Mouse (Mus musculus): ENCODE results near the gene Stard9. TPM values are rescaled to one million over a fixed set of nuclear protein-coding genes. Genes with fewer than 3 reads are reported as not detected.
A peak's percentile ranks its signal among the peaks of the same experiment; 100 is the strongest.

Stard9 gene
- polyA plus RNA-seq (2012; rRNA removed): 15.8 and 17.9 TPM in 2 replicates

DNA sequence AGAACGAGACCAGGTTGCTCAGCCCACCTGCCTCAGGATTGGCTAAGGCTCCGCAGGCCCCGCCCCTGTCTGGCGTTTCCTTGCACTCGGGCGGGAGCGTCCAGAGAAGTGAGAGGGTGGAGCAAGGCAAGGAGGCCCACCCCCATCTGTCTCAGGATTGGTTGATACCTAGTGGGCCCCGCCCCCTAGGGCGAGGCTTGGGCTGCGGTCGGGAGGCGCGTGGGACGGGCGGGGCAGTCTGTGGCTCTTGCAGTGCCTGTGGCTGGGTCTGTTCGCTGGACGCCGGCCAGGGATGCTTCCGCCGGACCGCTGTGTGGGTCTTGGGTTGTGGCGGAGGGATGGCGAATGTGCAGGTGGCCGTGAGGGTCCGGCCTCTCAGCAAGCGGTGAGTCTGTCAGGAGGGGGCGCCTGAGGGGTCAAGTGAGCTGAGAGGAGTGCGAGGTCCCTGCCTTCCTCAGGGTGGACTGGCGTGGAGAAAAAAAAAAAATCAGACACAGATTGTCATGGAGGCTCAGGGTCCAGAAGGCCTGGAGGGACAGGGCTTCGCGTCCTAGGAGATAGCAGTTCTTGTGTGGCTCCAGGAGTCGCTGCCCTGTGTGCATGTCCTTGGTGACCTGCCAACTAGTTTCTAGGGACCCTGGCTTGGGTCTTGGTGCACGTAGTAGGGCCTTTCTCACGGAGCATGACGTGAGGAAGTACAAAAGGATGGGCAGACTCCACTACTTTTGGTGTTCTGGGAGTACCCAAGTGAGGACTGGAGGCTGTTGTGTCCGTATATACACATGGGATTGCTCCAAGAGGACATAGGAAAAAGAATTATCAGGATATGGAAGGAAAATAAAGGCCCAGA lies at the start of gene Stard9:
Gene Stard9 (plus strand): TSS at position 236 of the 850 bp plus-strand sequence.
- 1% methylated on average over 36 of the region's 36 CpGs for WGBS

GRCm38 (mm10) chr2:120589759-120590158 lies 39.2 kb upstream of the Stard9 start:
- 78% methylated on average over 5 of the region's 5 CpGs for WGBS
- no peak for TF ChIP-seq CTCF (IDR thresholded peaks at IDR 0.05; ENCODE audit: borderline replicate concordance, insufficient read depth, low read depth, low read length)
- no peak for TF ChIP-seq POLR2A (IDR thresholded peaks at IDR 0.05; ENCODE audit: borderline replicate concordance, insufficient read depth, low read length)
- Histone ChIP-seq H3K27ac (ENCODE audit: insufficient read depth, low read length) (no peak overlapping the region), H3K4me3 (replicated peaks; ENCODE audit: insufficient read depth, low read depth, low read length) (no peak overlapping the region), H3K4me1 (ENCODE audit: control insufficient read depth, insufficient read depth, low read length) (no peaks in the 10 kb centered on the region), H3K27me3 (ENCODE audit: control insufficient read depth, insufficient read depth, low read length) (no peaks in the 10 kb centered on the region)
- DNase-seq: no peak

More for the DNA sequence above, at the start of gene Stard9:
- Histone ChIP-seq H3K27ac (ENCODE audit: insufficient read depth, low read length) (no peak within 1 kb of the TSS), H3K4me1 (ENCODE audit: control insufficient read depth, insufficient read depth, low read length) (no peaks in the 10 kb centered on the region), H3K4me3 (replicated peaks; ENCODE audit: insufficient read depth, low read depth, low read length) (peak within 1 kb of the TSS; percentile 77), H3K27me3 (ENCODE audit: control insufficient read depth, insufficient read depth, low read length) (no peaks in the 10 kb centered on the region)
- DNase-seq: peak; percentile 97 to 99
- peak; percentile 43 for TF ChIP-seq POLR2A (IDR thresholded peaks at IDR 0.05; ENCODE audit: borderline replicate concordance, insufficient read depth, low read length)
- no peak for TF ChIP-seq CTCF (IDR thresholded peaks at IDR 0.05; ENCODE audit: borderline replicate concordance, insufficient read depth, low read depth, low read length)

DNA sequence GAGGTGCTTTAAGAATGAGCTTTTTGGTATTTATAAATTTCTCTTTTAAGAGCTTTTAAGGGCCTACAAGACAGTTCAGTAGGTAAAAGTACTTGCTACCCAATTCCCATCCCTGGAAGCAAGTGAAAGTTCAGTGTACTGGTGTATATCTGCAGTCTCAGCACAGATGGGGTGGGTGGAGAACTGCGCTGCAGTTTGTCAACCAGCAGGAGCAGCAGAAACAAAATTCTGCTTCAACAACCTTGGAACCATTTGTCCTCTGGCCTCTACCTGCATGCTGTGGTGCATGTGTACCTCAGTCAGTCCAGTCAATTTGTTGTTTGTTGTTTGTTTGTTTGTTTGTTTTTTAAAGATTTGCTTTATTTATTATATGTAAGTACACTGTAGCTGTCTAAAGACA lies 36.7 kb upstream of the Stard9 start:
- Histone ChIP-seq H3K4me1 (ENCODE audit: control insufficient read depth, insufficient read depth, low read length) (no peaks in the 10 kb centered on the region), H3K4me3 (replicated peaks; ENCODE audit: insufficient read depth, low read depth, low read length) (no peak overlapping the region), H3K27ac (ENCODE audit: insufficient read depth, low read length) (no peak overlapping the region), H3K27me3 (ENCODE audit: control insufficient read depth, insufficient read depth, low read length) (no peaks in the 10 kb centered on the region)
- DNase-seq: no peak
- 76% methylated on average over 1 of the region's 1 CpGs for WGBS
- TF ChIP-seq POLR2A (IDR thresholded peaks at IDR 0.05; ENCODE audit: borderline replicate concordance, insufficient read depth, low read length): no peak
- no peak for TF ChIP-seq CTCF (IDR thresholded peaks at IDR 0.05; ENCODE audit: borderline replicate concordance, insufficient read depth, low read depth, low read length)

GRCm38 (mm10) chr2:120597734-120598133 lies 31.2 kb upstream of the Stard9 start:
- Histone ChIP-seq H3K4me3 (replicated peaks; ENCODE audit: insufficient read depth, low read depth, low read length) (no peak overlapping the region), H3K27me3 (ENCODE audit: control insufficient read depth, insufficient read depth, low read length) (no peaks in the 10 kb centered on the region), H3K4me1 (ENCODE audit: control insufficient read depth, insufficient read depth, low read length) (no peaks in the 10 kb centered on the region), H3K27ac (ENCODE audit: insufficient read depth, low read length) (no peak overlapping the region)
- 87% methylated on average over 2 of the region's 2 CpGs for WGBS
- no peak for DNase-seq
- no peak for TF ChIP-seq CTCF (IDR thresholded peaks at IDR 0.05; ENCODE audit: borderline replicate concordance, insufficient read depth, low read depth, low read length)
- TF ChIP-seq POLR2A (IDR thresholded peaks at IDR 0.05; ENCODE audit: borderline replicate concordance, insufficient read depth, low read length): no peak

DNA sequence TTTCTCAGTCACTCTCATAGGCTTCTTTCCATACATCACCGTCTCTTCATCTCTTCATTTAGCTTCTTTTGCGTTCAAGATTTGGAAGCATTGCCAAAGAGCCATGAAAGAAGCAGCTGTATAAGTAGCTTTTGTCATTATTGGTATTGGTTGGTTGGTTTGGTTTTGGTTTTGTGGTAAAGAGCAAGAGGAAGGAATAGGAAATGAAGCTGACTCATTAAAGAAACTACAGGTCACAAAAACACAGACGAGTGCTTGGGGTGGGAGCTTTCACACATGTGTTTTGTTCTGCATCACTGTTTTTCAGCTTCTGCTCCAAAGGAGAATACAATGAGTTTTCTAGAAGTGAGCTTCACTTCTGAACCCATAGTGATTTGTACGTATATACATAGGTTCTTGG lies 29.4 kb upstream of the Stard9 start:
- H3K27ac ChIP-seq (ENCODE audit: insufficient read depth, low read length): no peak overlapping the region
- H3K4me3 ChIP-seq (replicated peaks; ENCODE audit: insufficient read depth, low read depth, low read length): no peak overlapping the region
- DNase-seq: no peak
- no peaks in the 10 kb centered on the region for H3K4me1 ChIP-seq (ENCODE audit: control insufficient read depth, insufficient read depth, low read length)
- 90% methylated on average over 4 of the region's 4 CpGs for WGBS
- no peaks in the 10 kb centered on the region for H3K27me3 ChIP-seq (ENCODE audit: control insufficient read depth, insufficient read depth, low read length)
- no peak for TF ChIP-seq POLR2A (IDR thresholded peaks at IDR 0.05; ENCODE audit: borderline replicate concordance, insufficient read depth, low read length)
- no peak for TF ChIP-seq CTCF (IDR thresholded peaks at IDR 0.05; ENCODE audit: borderline replicate concordance, insufficient read depth, low read depth, low read length)

- Histone ChIP-seq H3K4me3 (replicated peaks; ENCODE audit: insufficient read depth, low read depth, low read length) (no peak overlapping the region), H3K27ac (ENCODE audit: insufficient read depth, low read length) (no peak overlapping the region), H3K27me3 (ENCODE audit: control insufficient read depth, insufficient read depth, low read length) (no peaks in the 10 kb centered on the region), H3K4me1 (ENCODE audit: control insufficient read depth, insufficient read depth, low read length) (0 out of 2 replicates have a peak, but pooled peaks cover 5% of the 10 kb centered on the region)
- DNase-seq: no peak
- TF ChIP-seq POLR2A (IDR thresholded peaks at IDR 0.05; ENCODE audit: borderline replicate concordance, insufficient read depth, low read length): no peak
- TF ChIP-seq CTCF (IDR thresholded peaks at IDR 0.05; ENCODE audit: borderline replicate concordance, insufficient read depth, low read depth, low read length): no peak
- WGBS: 82% methylated on average over 6 of the region's 6 CpGs
Observed at GRCm38 (mm10) chr2:120606021-120606690, 22.8 kb upstream of the Stard9 start.

DNA sequence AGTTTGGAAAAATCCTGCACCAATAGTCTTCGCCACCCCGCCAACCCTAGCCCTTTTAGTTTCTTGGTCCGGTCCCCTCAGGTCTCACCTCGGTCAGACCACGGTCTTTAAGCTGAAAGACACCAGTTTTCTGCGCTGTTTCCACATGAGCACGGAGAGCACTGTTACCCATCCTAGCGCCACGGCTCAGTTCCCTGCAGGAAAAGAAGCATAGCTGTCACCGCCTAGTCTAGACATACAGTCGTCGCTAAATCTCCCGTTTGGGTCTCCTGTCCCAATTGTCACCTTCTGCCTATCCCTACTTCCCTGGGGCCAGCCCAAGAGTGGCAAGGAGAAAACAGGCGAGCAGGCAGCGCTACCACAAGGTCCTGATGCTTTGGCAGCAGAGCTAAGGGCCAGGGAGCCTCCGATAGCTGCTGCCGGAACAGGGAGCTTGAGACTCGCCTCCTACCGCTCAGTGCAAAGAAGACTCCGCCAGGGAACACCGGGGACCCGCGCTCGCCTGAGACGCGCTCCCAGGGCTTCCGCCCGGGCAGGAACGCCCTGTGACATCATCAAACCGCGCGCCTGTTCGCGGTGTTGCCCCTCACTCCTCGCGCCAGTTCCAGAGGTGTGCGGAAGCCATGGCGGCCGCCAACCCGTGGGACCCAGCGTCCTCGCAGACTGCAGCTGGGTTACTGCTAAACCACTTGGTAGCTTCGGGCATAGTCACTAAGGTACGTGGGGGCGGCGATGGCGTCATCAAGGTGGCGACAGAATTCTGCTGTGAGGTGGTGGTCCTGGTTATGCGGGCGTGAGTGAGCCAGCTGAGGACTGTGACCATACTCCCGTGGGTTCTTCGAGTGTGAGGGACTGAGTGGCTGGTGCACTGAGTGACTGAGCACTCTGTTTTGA lies 19.8 kb upstream of the Stard9 start, which contains the start of the genes Haus2 and Lrrc57:
Gene Haus2 (plus strand): TSS at position 554 of the 894 bp plus-strand sequence.
Gene Lrrc57 (minus strand): TSS at position 691 of the 894 bp plus-strand sequence.
- TF ChIP-seq CTCF (IDR thresholded peaks at IDR 0.05; ENCODE audit: borderline replicate concordance, insufficient read depth, low read depth, low read length) (no peak), POLR2A (IDR thresholded peaks at IDR 0.05; ENCODE audit: borderline replicate concordance, insufficient read depth, low read length) (peak; percentile 93; the same call in 1 of the 2 replicates)
- under 1% methylated on average over 52 of the region's 52 CpGs for WGBS
- Histone ChIP-seq H3K27me3 (ENCODE audit: control insufficient read depth, insufficient read depth, low read length) (no peaks in the 10 kb centered on the region), H3K4me3 (replicated peaks; ENCODE audit: insufficient read depth, low read depth, low read length) (peak within 1 kb of the TSS; percentile 96), H3K4me1 (ENCODE audit: control insufficient read depth, insufficient read depth, low read length) (0 out of 2 replicates have a peak, but pooled peaks cover 5% of the 10 kb centered on the region), H3K27ac (ENCODE audit: insufficient read depth, low read length) (peak within 1 kb of the TSS; percentile 87)
- DNase-seq: peak; percentile 88 to 92

All from cerebellum, adult 2 months (tissue).